Mouse (Mus musculus) cerebellum, adult 2 months (tissue): ENCODE measurements around the gene Trhde. TPM values are rescaled to one million over a fixed set of nuclear protein-coding genes. Genes with fewer than 3 reads are reported as not detected.

Experiments
- DNase-seq, 2 experiments: peaks; one replicate each; pipeline ENCODE4 v3.0.0; 2021
- H3K27ac ChIP-seq: fragments of 200-500 bp; 2 replicates; pipeline ENCODE4 v1.5.1; 2012; ENCODE audit warnings: low read length, control low read depth, inconsistent platforms; ENCODE audit not compliant: insufficient read depth
- H3K27me3 ChIP-seq: fragments of 200-500 bp; 2 replicates; pipeline ENCODE4 v1.6.1; 2012; ENCODE audit warnings: inconsistent platforms, mild to moderate bottlenecking, low read length, moderate library complexity; ENCODE audit not compliant: control insufficient read depth, insufficient read depth
- H3K4me1 ChIP-seq: fragments of 200-500 bp; 2 replicates; pipeline ENCODE4 v1.6.1; 2011; ENCODE audit warnings: low read length; ENCODE audit not compliant: control insufficient read depth, insufficient read depth
- H3K4me3 ChIP-seq: fragments of 200-500 bp; replicated peaks from 2 replicates; pipeline ENCODE3; 2011; ENCODE audit warnings: mild to moderate bottlenecking, low read depth, low read length, control low read depth; ENCODE audit not compliant: insufficient read depth
- CTCF ChIP-seq: fragments of 200-500 bp; IDR thresholded peaks from 2 replicates; pipeline ENCODE4 v1.5.1; 2011; ENCODE audit warnings: low read depth, mild to moderate bottlenecking, control low read depth, low read length, moderate library complexity, borderline replicate concordance; ENCODE audit not compliant: insufficient read depth
- POLR2A ChIP-seq: fragments of 200-500 bp; IDR thresholded peaks from 2 replicates; pipeline ENCODE4 v1.6.1; 2011; ENCODE audit warnings: low read length, control low read depth, borderline replicate concordance; ENCODE audit not compliant: insufficient read depth
- WGBS: fragments of 180-500 bp; shearing (Covaris S2); methylation state at CpG from one replicate; pipeline ENCODE4 v1.1.7; 2018; 5-methylcytosine and 5-hydroxymethylcytosine counted together
- polyA plus RNA-seq: library from polyadenylated mRNA; depleted of rRNA; stranded (reverse); fragments of >200 nt; gene quantifications from 2 replicates; pipeline ENCODE4 v1.2.3, GENCODE M21; 2012

Trhde gene
- polyA plus RNA-seq, 1 experiment, result 16.9 TPM

GRCm38 (mm10) chr10:114362631-114363030, 439.5 kb downstream of the Trhde start:
- WGBS, result 64% methylated on average over 2 of the region's 2 CpGs
- no peak for DNase-seq
- TF ChIP-seq CTCF, result no peak
- TF ChIP-seq POLR2A, result no peak
- no peak overlapping the region for H3K4me3 ChIP-seq
- no peaks in the 10 kb centered on the region for H3K4me1 ChIP-seq
- no peak overlapping the region for H3K27ac ChIP-seq
- no peaks in the 10 kb centered on the region for H3K27me3 ChIP-seq
